Mouse (Mus musculus): ENCODE results near the gene Per1.

DNA sequence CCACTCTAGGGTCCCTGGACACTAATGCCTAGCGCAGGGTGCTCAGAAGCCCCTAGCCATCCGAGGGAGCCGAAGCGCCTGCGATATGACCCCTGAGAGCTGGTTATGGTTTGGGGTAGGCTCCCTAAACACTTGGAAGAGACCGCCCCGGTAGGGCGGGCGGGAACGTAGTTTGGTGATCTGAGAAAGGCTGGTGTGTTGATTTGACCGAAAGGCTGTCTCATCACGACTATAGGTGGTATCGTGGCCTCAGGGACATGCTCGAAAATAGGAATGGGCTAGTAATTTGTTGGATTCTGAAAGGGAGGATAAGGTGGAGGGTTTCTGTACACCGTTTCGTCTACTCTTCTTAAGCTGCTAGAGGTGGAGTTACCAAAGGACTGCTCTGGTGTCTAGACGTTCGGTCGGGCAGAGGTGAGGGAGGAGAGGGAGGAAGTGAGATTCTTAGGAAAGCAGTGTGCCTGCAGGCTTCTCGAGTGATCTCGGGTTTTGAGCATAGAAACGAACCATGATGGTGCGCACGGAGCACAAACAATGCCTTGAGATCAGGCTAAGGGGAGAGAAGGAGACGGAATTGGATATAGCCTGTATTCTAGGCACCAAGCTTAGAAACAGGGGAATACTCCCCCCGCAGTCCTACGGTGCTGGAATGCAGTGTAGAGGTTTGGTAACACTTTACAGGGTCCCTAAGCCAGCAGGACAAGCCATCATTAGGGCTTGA, 654 bp downstream of the Per1 start:
- TF ChIP-seq CTCF (IDR thresholded peaks at IDR 0.05; ENCODE audit: extremely low read depth, insufficient read length, insufficient replicate concordance, low read depth, low read length) (no peak), POLR2A (IDR thresholded peaks at IDR 0.05; ENCODE audit: low read depth, low read length) (no peak; the same call in 1 of the 2 replicates)

All from small intestine, adult 2 months (tissue).